Mouse (Mus musculus): ENCODE results near the gene Inpp5a.
"Not testable (repeated sequence)": the region's sequence is repeated elsewhere in the genome, so short reads cannot be mapped to it uniquely, and the experiment has no call there.

Inpp5a gene

GRCm38 (mm10) chr7:139399572-139399971 lies 10.7 kb downstream of the Inpp5a start:
- no peak for DNase-seq (ENCODE audit: low read depth, low spot score)

GRCm38 (mm10) chr7:139399977-139400685 lies 11.2 kb downstream of the Inpp5a start:
- DNase-seq (ENCODE audit: low read depth, low spot score), result no peak

- no peak for DNase-seq (ENCODE audit: low read depth, low spot score)
Observed at GRCm38 (mm10) chr7:139400926-139401325, 12.0 kb downstream of the Inpp5a start.

- no peak for DNase-seq (ENCODE audit: low read depth, low spot score)
Observed at GRCm38 (mm10) chr7:139401791-139402190, 12.9 kb downstream of the Inpp5a start.

- DNase-seq (ENCODE audit: low read depth, low spot score), result no peak
Observed at GRCm38 (mm10) chr7:139402721-139403120, 13.8 kb downstream of the Inpp5a start.

- DNase-seq (ENCODE audit: low read depth, low spot score), result no peak
Observed at GRCm38 (mm10) chr7:139406581-139406980, 17.7 kb downstream of the Inpp5a start.

GRCm38 (mm10) chr7:139407966-139408365 lies 19.1 kb downstream of the Inpp5a start:
- DNase-seq (ENCODE audit: low read depth, low spot score), result no peak

GRCm38 (mm10) chr7:139409903-139410302 lies 21.0 kb downstream of the Inpp5a start:
- no peak for DNase-seq (ENCODE audit: low read depth, low spot score)

- DNase-seq (ENCODE audit: low read depth, low spot score), result no peak
Observed at GRCm38 (mm10) chr7:139412223-139412950, 23.5 kb downstream of the Inpp5a start.

GRCm38 (mm10) chr7:139413400-139413799 lies 24.5 kb downstream of the Inpp5a start:
- DNase-seq (ENCODE audit: low read depth, low spot score), result no peak

GRCm38 (mm10) chr7:139415616-139416225 lies 26.8 kb downstream of the Inpp5a start:
- DNase-seq (ENCODE audit: low read depth, low spot score), result no peak

GRCm38 (mm10) chr7:139418371-139418770 lies 29.5 kb downstream of the Inpp5a start:
- no peak for DNase-seq (ENCODE audit: low read depth, low spot score)

- DNase-seq (ENCODE audit: low read depth, low spot score), result no peak
Observed at GRCm38 (mm10) chr7:139422827-139423226, 33.9 kb downstream of the Inpp5a start.

GRCm38 (mm10) chr7:139434095-139434830 lies 45.4 kb downstream of the Inpp5a start:
- DNase-seq (ENCODE audit: low read depth, low spot score), result no peak

GRCm38 (mm10) chr7:139434931-139435330 lies 46.0 kb downstream of the Inpp5a start:
- not testable (repeated sequence) for DNase-seq (ENCODE audit: low read depth, low spot score)

GRCm38 (mm10) chr7:139435749-139436148 lies 46.8 kb downstream of the Inpp5a start:
- no peak for DNase-seq (ENCODE audit: low read depth, low spot score)

GRCm38 (mm10) chr7:139436951-139437350 lies 48.0 kb downstream of the Inpp5a start:
- DNase-seq (ENCODE audit: low read depth, low spot score), result no peak

GRCm38 (mm10) chr7:139437471-139437870 lies 48.6 kb downstream of the Inpp5a start:
- no peak for DNase-seq (ENCODE audit: low read depth, low spot score)

- DNase-seq (ENCODE audit: low read depth, low spot score), result no peak
Observed at GRCm38 (mm10) chr7:139437926-139438600, 49.2 kb downstream of the Inpp5a start.

- no peak for DNase-seq (ENCODE audit: low read depth, low spot score)
Observed at GRCm38 (mm10) chr7:139438601-139438945, 49.7 kb downstream of the Inpp5a start.

- no peak for DNase-seq (ENCODE audit: low read depth, low spot score)
Observed at GRCm38 (mm10) chr7:139439031-139439430, 50.1 kb downstream of the Inpp5a start.

Measured in c-Kit-negative CD71-positive TER-119-positive erythroid progenitor cells, embryonic 14.5 days (primary cell).